Mouse (Mus musculus) liver, adult (tissue): ENCODE measurements around the gene Crhr2.
A peak's percentile ranks its signal among the peaks of the same experiment; 100 is the strongest.

Experiments
- GATA4 ChIP-seq: IDR thresholded peaks from 2 replicates; pipeline ENCODE4 v1.6.1; 2014; ENCODE audit warnings: mild to moderate bottlenecking, low read length; ENCODE audit not compliant: insufficient replicate concordance

The Crhr2 gene

GRCm38 (mm10) chr6:55132794-55133193 is at the start of gene Crhr2:
Gene Crhr2 (minus strand): TSS chr6:55133016.
- TF ChIP-seq GATA4, result no peak

GRCm38 (mm10) chr6:55179560-55179959 is 46.7 kb upstream of the Crhr2 start:
- TF ChIP-seq GATA4, result no peak

DNA sequence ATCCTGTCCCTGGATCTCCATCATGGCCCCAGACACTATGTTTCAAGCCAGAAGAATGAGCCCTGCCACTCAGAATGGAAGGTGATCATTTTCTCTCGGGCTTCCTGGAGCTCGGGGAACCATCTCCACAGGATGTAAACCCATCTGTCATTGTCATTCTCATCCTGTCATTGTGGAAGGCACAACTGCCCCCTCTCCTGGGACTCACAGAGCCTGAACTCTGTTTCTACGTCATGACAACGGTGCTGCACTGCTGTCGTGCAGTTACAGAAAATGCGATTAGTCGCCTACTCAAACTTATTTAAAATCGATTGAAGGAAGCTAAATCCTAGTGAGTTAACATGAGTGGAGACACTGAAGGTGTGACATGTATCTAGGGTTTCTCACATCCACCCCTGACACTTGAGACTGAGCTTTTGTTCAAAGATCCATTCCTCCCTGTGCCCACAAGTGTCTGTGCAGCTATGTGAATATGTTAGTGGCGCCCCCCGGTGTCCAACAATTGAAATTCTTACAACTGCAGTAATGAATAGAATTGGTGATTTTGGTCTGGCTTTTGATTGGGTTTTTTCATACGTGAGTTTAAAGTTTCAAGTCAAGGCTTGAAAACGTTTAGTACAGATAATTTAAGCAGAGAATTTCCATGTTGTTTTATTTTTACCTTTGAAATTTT is 44.4 kb upstream of the Crhr2 start:
- no peak for TF ChIP-seq GATA4

- TF ChIP-seq GATA4, result no peak
Measured at GRCm38 (mm10) chr6:55175892-55176291, 43.1 kb upstream of the Crhr2 start.

DNA sequence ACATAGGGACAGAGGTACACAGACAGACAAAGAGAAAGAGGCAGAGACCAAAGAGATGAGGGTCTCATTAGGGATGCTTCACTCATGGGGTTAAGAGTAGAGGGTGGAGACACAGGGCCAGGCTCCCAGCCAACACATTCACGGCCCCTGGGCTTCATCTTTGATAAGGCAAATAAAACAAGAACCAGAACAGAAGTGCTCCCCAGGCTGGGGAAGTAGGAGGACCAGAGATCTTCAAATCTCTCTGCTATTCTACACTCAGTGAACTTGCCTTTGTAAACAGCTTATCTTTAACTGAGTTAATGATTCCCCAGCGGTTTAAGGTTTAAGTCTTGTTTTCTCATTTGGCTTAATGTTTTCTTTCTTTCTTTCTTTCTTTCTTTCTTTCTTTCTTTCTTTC is 42.6 kb upstream of the Crhr2 start:
- TF ChIP-seq GATA4, result peak; percentile 73

DNA sequence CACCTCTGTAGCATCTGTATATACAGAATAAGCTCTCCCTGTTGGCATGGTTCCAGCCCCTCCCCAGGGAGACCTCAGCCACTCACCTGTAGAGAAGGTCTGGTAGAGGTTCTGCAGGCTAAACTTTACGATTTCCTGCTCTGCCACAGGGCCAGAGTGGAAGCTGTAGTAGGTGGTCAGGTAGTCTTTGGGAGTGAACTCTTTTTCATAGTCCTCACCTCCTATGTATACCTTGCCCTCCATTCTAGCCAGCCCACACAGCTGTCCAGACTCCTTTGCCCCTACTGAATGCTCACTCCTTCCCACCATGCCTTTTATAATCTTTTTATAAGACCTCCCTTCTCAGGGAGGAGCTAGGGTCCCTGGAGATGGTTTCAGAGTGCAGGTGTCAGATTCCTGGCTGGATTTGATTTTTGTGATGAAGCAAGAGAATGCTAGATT is 41.9 kb upstream of the Crhr2 start, which contains the start of gene Inmt:
Inmt (minus strand) TSS at position 303 of the 441 bp plus-strand sequence.
- no peak for TF ChIP-seq GATA4

GRCm38 (mm10) chr6:55173941-55174349 is 41.1 kb upstream of the Crhr2 start:
- no peak for TF ChIP-seq GATA4

- no peak for TF ChIP-seq GATA4
Measured at GRCm38 (mm10) chr6:55173171-55173570, 40.4 kb upstream of the Crhr2 start.

DNA sequence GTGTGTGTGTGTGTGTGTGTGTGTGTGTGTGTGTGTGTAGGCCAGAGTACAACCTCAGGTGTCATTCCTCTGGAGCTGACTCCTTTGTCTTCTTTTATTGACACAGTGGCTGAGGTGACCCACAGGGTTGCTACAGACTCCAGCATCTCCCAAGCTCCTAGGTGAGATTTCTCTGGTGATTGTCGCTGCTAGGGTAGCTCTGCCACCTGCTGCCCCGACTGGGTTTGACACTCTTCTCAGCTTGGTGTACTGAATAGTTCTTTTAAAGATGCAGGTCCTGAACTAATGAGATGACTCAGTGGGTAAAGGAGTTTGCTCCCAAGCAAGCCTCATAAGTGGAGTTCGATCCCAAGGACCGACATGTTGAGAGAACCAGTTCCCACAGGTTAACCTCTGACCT is 38.8 kb upstream of the Crhr2 start:
- no peak for TF ChIP-seq GATA4

DNA sequence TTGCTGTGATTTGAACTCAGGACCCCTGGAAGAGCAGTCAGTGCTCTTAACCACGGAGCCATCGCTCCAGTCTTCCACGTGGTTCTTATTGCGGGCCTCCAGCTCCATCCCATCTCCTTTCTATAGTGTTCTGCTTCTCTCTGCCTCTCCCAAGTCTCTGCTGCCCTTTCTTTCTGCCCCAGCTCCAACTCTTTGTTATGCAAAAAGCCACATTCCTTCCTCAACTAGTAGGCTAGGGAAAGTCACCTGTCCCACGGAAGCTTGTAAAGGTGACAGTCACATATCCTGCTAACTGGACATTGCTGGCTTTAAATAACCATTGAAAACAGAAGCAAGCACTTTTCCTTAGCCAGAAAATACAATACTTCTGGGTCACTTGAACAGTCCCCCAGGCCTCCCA is 37.0 kb upstream of the Crhr2 start:
- TF ChIP-seq GATA4, result no peak

DNA sequence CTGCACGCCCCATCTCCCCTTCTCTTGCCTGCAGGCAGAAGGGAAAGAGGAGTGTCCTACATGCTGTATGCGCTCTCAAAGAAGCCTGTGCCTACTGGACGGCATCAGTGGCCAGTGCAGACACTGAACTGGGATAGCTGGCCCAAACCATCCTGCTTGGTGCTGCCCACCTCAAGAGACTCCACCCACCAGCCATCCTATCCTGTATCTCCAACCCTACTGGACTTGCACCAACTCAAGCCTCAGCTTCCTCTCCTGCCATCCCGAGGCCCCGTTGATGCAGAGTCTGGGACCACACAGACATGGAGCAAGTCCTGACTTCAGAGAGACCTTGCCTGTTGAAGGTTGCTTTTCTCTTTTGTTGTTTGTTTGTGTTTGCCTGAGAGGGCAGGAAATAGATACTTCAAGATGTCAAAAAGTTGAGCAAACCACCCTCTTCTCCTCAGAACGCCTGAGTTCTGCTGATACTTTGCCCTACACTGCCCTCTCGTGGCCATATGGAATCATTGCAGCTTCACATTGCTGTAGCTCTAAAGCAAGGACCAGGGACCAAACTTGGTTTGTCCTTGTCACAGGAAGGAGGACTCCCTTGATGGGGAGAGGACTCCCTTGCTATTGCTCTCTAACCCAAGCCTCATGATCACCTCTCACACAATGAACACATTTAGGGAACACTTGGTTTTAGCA is 34.1 kb upstream of the Crhr2 start:
- no peak for TF ChIP-seq GATA4

- TF ChIP-seq GATA4, result no peak
Measured at GRCm38 (mm10) chr6:55163046-55163584, 30.3 kb upstream of the Crhr2 start.

DNA sequence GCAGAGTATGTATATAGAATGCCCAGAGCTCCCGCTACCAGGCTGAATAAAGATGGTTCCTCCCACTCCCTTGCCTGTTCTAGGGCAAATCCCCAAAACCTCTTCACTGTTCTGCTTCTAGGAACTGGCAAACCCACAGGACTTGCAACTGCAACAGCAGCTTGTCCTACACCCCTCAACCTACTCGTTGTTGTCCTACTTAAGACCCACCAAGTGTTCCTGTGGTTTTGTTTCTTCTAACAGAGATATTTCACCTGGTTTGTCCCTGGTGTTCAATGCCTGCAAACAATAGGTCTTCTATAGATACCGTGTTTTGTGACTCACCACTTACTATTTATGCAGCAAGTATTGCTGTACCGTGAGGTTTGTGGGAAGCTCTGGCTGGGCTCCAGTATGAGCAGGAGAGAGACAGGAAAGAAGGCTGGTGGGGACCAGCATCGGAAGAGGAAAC is 28.5 kb upstream of the Crhr2 start:
- TF ChIP-seq GATA4, result no peak

GRCm38 (mm10) chr6:55159256-55159655 is 26.4 kb upstream of the Crhr2 start:
- TF ChIP-seq GATA4, result no peak

- no peak for TF ChIP-seq GATA4
Measured at GRCm38 (mm10) chr6:55152226-55152625, 19.4 kb upstream of the Crhr2 start.

DNA sequence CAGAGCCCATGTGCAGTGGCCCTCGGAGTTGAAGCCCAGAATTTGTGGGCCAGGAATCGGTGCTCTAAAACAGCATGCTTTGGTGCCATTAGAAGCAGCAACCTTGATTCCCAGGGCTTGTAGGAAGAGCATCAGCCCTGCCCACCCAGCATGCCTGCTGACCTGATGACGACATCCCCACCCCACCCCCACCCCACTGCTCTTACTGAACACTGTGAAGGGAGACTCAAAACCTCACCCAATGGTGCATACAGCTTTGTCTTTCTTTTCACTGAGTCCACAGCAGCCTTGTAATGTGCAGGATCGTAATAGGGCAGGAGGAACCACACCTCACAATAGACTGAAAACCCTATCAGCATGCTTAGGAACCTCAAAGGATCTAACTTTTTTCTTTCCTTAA is 13.3 kb upstream of the Crhr2 start:
- no peak for TF ChIP-seq GATA4

GRCm38 (mm10) chr6:55145285-55145684 is 12.5 kb upstream of the Crhr2 start:
- no peak for TF ChIP-seq GATA4

- no peak for TF ChIP-seq GATA4
Measured at GRCm38 (mm10) chr6:55138343-55138742, 5.5 kb upstream of the Crhr2 start.
